Mouse (Mus musculus) limb, embryonic 11.5 days (tissue): Measurements from ENCODE around the gene Ccdc155. TPM values are rescaled to one million over a fixed set of nuclear protein-coding genes. Genes with fewer than 3 reads are reported as not detected.

Experiments used
- ATAC-seq: fragments of 200-750 bp; cut with Nextera tagmentation; 2 replicates; pipeline ENCODE4 v1.8.0; 2017; ENCODE audit warnings: low read depth; ENCODE audit not compliant: insufficient number of reproducible peaks, low FRiP score, low TSS enrichment
- DNase-seq: peaks from one replicate; pipeline ENCODE4 v3.0.0-alpha.2; 2015; ENCODE audit warnings: low spot score
- H3K27ac ChIP-seq: fragments of 300-500 bp; sonication (generic); replicated peaks from 2 replicates; pipeline ENCODE4 v1.5.1; 2014; ENCODE audit warnings: low read depth, mild to moderate bottlenecking, low read length
- H3K27me3 ChIP-seq: fragments of 300-500 bp; sonication (generic); 2 replicates; pipeline ENCODE4 v1.6.1; 2014; ENCODE audit warnings: mild to moderate bottlenecking, low read length, mixed read lengths; ENCODE audit not compliant: control insufficient read depth, insufficient read depth
- H3K36me3 ChIP-seq: fragments of 300-500 bp; sonication (generic); 2 replicates; pipeline ENCODE4 v1.6.1; 2014; ENCODE audit warnings: mild to moderate bottlenecking, low read length, moderate library complexity, mixed read lengths; ENCODE audit not compliant: control insufficient read depth, insufficient read depth
- H3K4me1 ChIP-seq: fragments of 300-500 bp; sonication (generic); 2 replicates; pipeline ENCODE4 v1.6.1; 2014; ENCODE audit warnings: low read length, mixed read lengths; ENCODE audit not compliant: control insufficient read depth, insufficient read depth
- H3K4me2 ChIP-seq: fragments of 300-500 bp; sonication (generic); 2 replicates; pipeline ENCODE4 v1.6.1; 2014; ENCODE audit warnings: low read depth, mild to moderate bottlenecking, moderate library complexity; ENCODE audit not compliant: severe bottlenecking
- H3K4me3 ChIP-seq: fragments of 300-500 bp; sonication (generic); 2 replicates; pipeline ENCODE4 v1.5.1; 2014; ENCODE audit warnings: low read depth, low read length
- H3K9ac ChIP-seq: fragments of 300-500 bp; sonication (generic); 2 replicates; pipeline ENCODE4 v1.6.1; 2014; ENCODE audit warnings: mild to moderate bottlenecking, low read length
- H3K9me3 ChIP-seq: fragments of 300-500 bp; sonication (generic); 2 replicates; pipeline ENCODE4 v1.6.1; 2016; ENCODE audit warnings: low read length; ENCODE audit not compliant: control insufficient read depth
- WGBS: fragments of 180-500 bp; shearing (Covaris S2); extraction: QIAGEN DNeasy Blood & Tissue Kit; methylation state at CpG from one replicate; pipeline ENCODE4 v1.1.7; 2014; 5-methylcytosine and 5-hydroxymethylcytosine counted together
- polyA plus RNA-seq: library from polyadenylated mRNA; unstranded; fragments of >200 nt; fragmentation: Nextera tagmentation; extraction: Ambion mirVana; gene quantifications from 2 replicates; pipeline ENCODE4 v1.2.1, GENCODE M21; 2014

Gene Ccdc155
- polyA plus RNA-seq, 1 experiment from 2014 or later = 0.41 TPM

- Histone ChIP-seq H3K27ac (peak within 1 kb of the TSS; percentile 96), H3K9ac (peak within 1 kb of the TSS; percentile 100), H3K36me3 (peaks cover 28% of the 10 kb centered on the region), H3K27me3 (peaks cover 16% of the 10 kb centered on the region), H3K4me2 (peak within 1 kb of the TSS; percentile 93), H3K4me1 (peaks cover 21% of the 10 kb centered on the region), H3K4me3 (peak within 1 kb of the TSS; percentile 69), H3K9me3 (no peaks in the 10 kb centered on the region)
- ATAC-seq = peak; percentile 58
- DNase-seq = peak; percentile 89
- under 1% methylated on average over 53 of the region's 55 CpGs for WGBS
Observed at GRCm38 (mm10) chr7:45215673-45216441, 11.2 kb upstream of the Ccdc155 start, which contains the start of gene Tead2. Gene Tead2 (plus strand): TSS chr7:45215753.

GRCm38 (mm10) chr7:45213708-45214107 lies 9.0 kb upstream of the Ccdc155 start:
- no peak overlapping the region for H3K4me3 ChIP-seq
- no peak for ATAC-seq
- H3K27me3 ChIP-seq = peaks cover 27% of the 10 kb centered on the region
- peaks cover 9% of the 10 kb centered on the region for H3K36me3 ChIP-seq
- no peaks in the 10 kb centered on the region for H3K9me3 ChIP-seq
- DNase-seq = no peak
- no peak overlapping the region for H3K27ac ChIP-seq
- no peak overlapping the region for H3K9ac ChIP-seq
- peaks cover 21% of the 10 kb centered on the region for H3K4me1 ChIP-seq
- WGBS = 49% methylated on average over 5 of the region's 5 CpGs
- no peak overlapping the region for H3K4me2 ChIP-seq

- Histone ChIP-seq H3K4me3 (no peak overlapping the region), H3K4me2 (no peak overlapping the region)
Observed at GRCm38 (mm10) chr7:45212356-45212755, 7.7 kb upstream of the Ccdc155 start.

GRCm38 (mm10) chr7:45211851-45212251 lies 7.2 kb upstream of the Ccdc155 start, which contains the start of gene Dkkl1:
Gene Dkkl1 (minus strand): TSS chr7:45212147.
- Histone ChIP-seq H3K4me1 (peaks cover 4% of the 10 kb centered on the region; the same call in 1 of the 2 replicates), H3K4me3 (no peak within 1 kb of the TSS), H3K27ac (no peak within 1 kb of the TSS), H3K9ac (no peak within 1 kb of the TSS), H3K9me3 (no peaks in the 10 kb centered on the region; the same call in 1 of the 2 replicates), H3K36me3 (no peaks in the 10 kb centered on the region), H3K27me3 (peaks cover 27% of the 10 kb centered on the region), H3K4me2 (peak within 1 kb of the TSS; percentile 18; the same call in 1 of the 2 replicates)
- ATAC-seq = no peak
- WGBS = 4% methylated on average over 17 of the region's 17 CpGs
- DNase-seq = no peak

More at GRCm38 (mm10) chr7:45212356-45212755, 7.7 kb upstream of the Ccdc155 start:
- Histone ChIP-seq H3K27me3 (peaks cover 27% of the 10 kb centered on the region), H3K27ac (no peak overlapping the region), H3K9me3 (no peaks in the 10 kb centered on the region; the same call in 1 of the 2 replicates), H3K9ac (no peak overlapping the region), H3K4me1 (peaks cover 9% of the 10 kb centered on the region), H3K36me3 (peaks cover 2% of the 10 kb centered on the region; the same call in 1 of the 2 replicates)
- DNase-seq (no peak), ATAC-seq (no peak)
- WGBS = 69% methylated on average over 7 of the region's 7 CpGs

GRCm38 (mm10) chr7:45211070-45211469 lies 6.4 kb upstream of the Ccdc155 start:
- Histone ChIP-seq H3K36me3 (no peaks in the 10 kb centered on the region), H3K9me3 (no peaks in the 10 kb centered on the region; the same call in 1 of the 2 replicates), H3K27me3 (peaks cover 27% of the 10 kb centered on the region), H3K4me1 (peaks cover 4% of the 10 kb centered on the region; the same call in 1 of the 2 replicates), H3K4me3 (no peak overlapping the region), H3K9ac (no peak overlapping the region), H3K27ac (no peak overlapping the region), H3K4me2 (no peak overlapping the region)
- DNase-seq (no peak), ATAC-seq (no peak)
- 73% methylated on average over 10 of the region's 10 CpGs for WGBS

GRCm38 (mm10) chr7:45208260-45208659 lies 3.6 kb upstream of the Ccdc155 start:
- Histone ChIP-seq H3K27me3 (peaks cover 27% of the 10 kb centered on the region), H3K9me3 (no peaks in the 10 kb centered on the region; the same call in 1 of the 2 replicates), H3K36me3 (no peaks in the 10 kb centered on the region), H3K4me1 (peaks cover 4% of the 10 kb centered on the region; the same call in 1 of the 2 replicates), H3K27ac (no peak overlapping the region), H3K9ac (no peak overlapping the region), H3K4me3 (no peak overlapping the region), H3K4me2 (no peak overlapping the region)
- no peak for DNase-seq
- WGBS = 75% methylated on average over 6 of the region's 6 CpGs
- ATAC-seq = no peak

- H3K27ac ChIP-seq = no peak overlapping the region
- no peak for ATAC-seq
- 50% methylated on average over 9 of the region's 10 CpGs for WGBS
Observed at GRCm38 (mm10) chr7:45202654-45203053, 2.0 kb downstream of the Ccdc155 start.

GRCm38 (mm10) chr7:45198961-45199360 lies 5.7 kb downstream of the Ccdc155 start:
- ATAC-seq (no peak), DNase-seq (no peak)
- Histone ChIP-seq H3K27me3 (no peaks in the 10 kb centered on the region), H3K9me3 (no peaks in the 10 kb centered on the region; the same call in 1 of the 2 replicates), H3K4me2 (no peak overlapping the region), H3K4me3 (no peak overlapping the region), H3K36me3 (no peaks in the 10 kb centered on the region), H3K9ac (no peak overlapping the region), H3K27ac (no peak overlapping the region), H3K4me1 (peaks cover 4% of the 10 kb centered on the region; the same call in 1 of the 2 replicates)
- 85% methylated on average over 11 of the region's 11 CpGs for WGBS

More at GRCm38 (mm10) chr7:45202654-45203053, 2.0 kb downstream of the Ccdc155 start:
- no peaks in the 10 kb centered on the region for H3K36me3 ChIP-seq
- no peak overlapping the region for H3K4me2 ChIP-seq
- no peak overlapping the region for H3K9ac ChIP-seq
- no peaks in the 10 kb centered on the region; the same call in 1 of the 2 replicates for H3K9me3 ChIP-seq
- no peaks in the 10 kb centered on the region for H3K27me3 ChIP-seq
- no peaks in the 10 kb centered on the region for H3K4me1 ChIP-seq
- H3K4me3 ChIP-seq = no peak overlapping the region
- DNase-seq = no peak
